Mouse (Mus musculus): ENCODE data around the gene Pde5a.

GRCm38 (mm10) chr3:122834519-122834918 is 105.8 kb downstream of the Pde5a start:
- TF ChIP-seq CTCF (IDR thresholded peaks at IDR 0.05; ENCODE audit: control insufficient read depth, insufficient read depth, insufficient replicate concordance, low read depth, low read length) (no peak), POLR2A (IDR thresholded peaks at IDR 0.05; ENCODE audit: control insufficient read depth, low read depth, low read length) (no peak)
